Mouse (Mus musculus) monocyte, adult 59 days (primary cell): ENCODE data around the gene Fcrls. TPM values are rescaled to one million over a fixed set of nuclear protein-coding genes. Genes with fewer than 3 reads are reported as not detected.

Source experiments
- total RNA-seq, 2 experiments: library from RNA; stranded (reverse); gene quantifications; one replicate each; pipeline ENCODE4 v1.2.4; 2023

Fcrls gene
- total RNA-seq, result not detected

DNA sequence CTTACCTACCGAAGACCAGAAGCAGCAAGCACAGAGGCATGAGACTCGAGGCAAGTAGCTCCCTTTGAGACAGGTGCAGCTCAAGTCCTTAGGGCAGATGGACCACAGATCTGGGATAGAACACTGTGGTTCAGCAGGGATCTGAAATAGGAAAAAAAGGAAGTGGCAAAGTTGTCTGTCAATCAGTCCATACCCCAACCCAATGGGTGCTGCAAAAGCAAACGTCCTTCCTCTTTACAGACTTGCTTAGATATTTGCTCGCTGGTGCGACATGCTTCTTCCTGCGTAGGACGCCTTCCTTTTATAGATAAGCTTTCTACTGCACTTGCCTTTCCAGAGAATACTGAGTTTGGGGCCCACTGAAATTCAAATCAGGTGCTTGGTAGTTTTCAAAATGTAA lies at the start of gene Fcrls:
Gene Fcrls, minus strand, starts transcription at position 303 of the 400 bp plus-strand sequence.

Other genes starting within 250 kb of the Fcrls start
- under 1 TPM; 0.09 to 0.10 TPM for gene Kirrel, start 89.0 kb downstream of the Fcrls start, total RNA-seq
- gene Cd5l, start 94.1 kb upstream of the Fcrls start, total RNA-seq, result 100 to 1,000 TPM in 1 of 2 experiments, 10 to 100 TPM in 1; 99.3 to 108 TPM
- gene Fcrl1, start 112.6 kb upstream of the Fcrls start, total RNA-seq, result 10 to 100 TPM; 19.2 to 28.8 TPM
- gene Fcrl5, start 172.0 kb upstream of the Fcrls start, total RNA-seq, result under 1 TPM; 0.31 to 0.58 TPM